Mouse (Mus musculus): ENCODE data around the gene Snrpc. TPM values are rescaled to one million over a fixed set of nuclear protein-coding genes. Genes with fewer than 3 reads are reported as not detected.

Snrpc gene
- polyA plus RNA-seq, 1 experiment: 49.4 TPM

DNA sequence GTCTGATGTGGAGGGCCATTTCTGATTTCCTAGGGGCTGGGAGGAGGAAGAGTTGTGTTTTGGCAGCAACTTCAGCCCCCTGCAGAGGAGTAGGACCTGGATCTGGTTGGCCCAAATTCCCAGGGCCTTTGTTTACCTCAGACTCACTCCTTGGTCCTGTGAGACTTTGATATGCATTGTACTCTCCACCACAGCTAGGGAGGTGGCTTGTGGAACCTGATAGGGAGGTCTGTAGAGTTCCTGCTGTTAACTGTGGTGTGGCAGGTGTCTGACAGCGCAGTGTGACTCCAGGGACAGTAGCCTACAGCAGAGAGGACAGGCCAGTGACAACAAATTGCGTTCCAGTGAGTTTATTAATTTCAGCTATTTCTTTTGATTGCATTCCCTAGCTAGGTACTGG, 21.2 kb downstream of the Snrpc start:
- no peak overlapping the region for H3K27ac ChIP-seq (ENCODE audit: control insufficient read depth, insufficient read depth, low read depth, low read length, poor library complexity)
- H3K4me1 ChIP-seq (ENCODE audit: control insufficient read depth, insufficient read depth, low read length): peaks cover 4% of the 10 kb centered on the region
- WGBS: 57% methylated on average over 2 of the region's 2 CpGs
- no peak overlapping the region for H3K4me3 ChIP-seq (replicated peaks; ENCODE audit: control insufficient read depth, low read depth, low read length)
- TF ChIP-seq POLR2A (IDR thresholded peaks at IDR 0.05; ENCODE audit: borderline replicate concordance, control insufficient read depth, low read depth, low read length) (no peak), CTCF (IDR thresholded peaks at IDR 0.05; ENCODE audit: control insufficient read depth, insufficient read depth, low read length) (no peak)

GRCm38 (mm10) chr17:27865461-27865860, 27.5 kb downstream of the Snrpc start:
- WGBS: 90% methylated on average over 2 of the region's 2 CpGs
- TF ChIP-seq CTCF (IDR thresholded peaks at IDR 0.05; ENCODE audit: control insufficient read depth, insufficient read depth, low read length) (no peak), POLR2A (IDR thresholded peaks at IDR 0.05; ENCODE audit: borderline replicate concordance, control insufficient read depth, low read depth, low read length) (no peak)
- no peak overlapping the region for H3K4me3 ChIP-seq (replicated peaks; ENCODE audit: control insufficient read depth, low read depth, low read length)
- no peak overlapping the region for H3K27ac ChIP-seq (ENCODE audit: control insufficient read depth, insufficient read depth, low read depth, low read length, poor library complexity)
- peaks cover 2% of the 10 kb centered on the region; the same call in 1 of the 2 replicates for H3K4me1 ChIP-seq (ENCODE audit: control insufficient read depth, insufficient read depth, low read length)

GRCm38 (mm10) chr17:27866737-27867136, 28.8 kb downstream of the Snrpc start:
- H3K27ac ChIP-seq (ENCODE audit: control insufficient read depth, insufficient read depth, low read depth, low read length, poor library complexity): no peak overlapping the region
- TF ChIP-seq CTCF (IDR thresholded peaks at IDR 0.05; ENCODE audit: control insufficient read depth, insufficient read depth, low read length) (no peak), POLR2A (IDR thresholded peaks at IDR 0.05; ENCODE audit: borderline replicate concordance, control insufficient read depth, low read depth, low read length) (no peak)
- H3K4me1 ChIP-seq (ENCODE audit: control insufficient read depth, insufficient read depth, low read length): peaks cover 2% of the 10 kb centered on the region; the same call in 1 of the 2 replicates
- no peak overlapping the region for H3K4me3 ChIP-seq (replicated peaks; ENCODE audit: control insufficient read depth, low read depth, low read length)
- WGBS: 79% methylated on average over 4 of the region's 4 CpGs

DNA sequence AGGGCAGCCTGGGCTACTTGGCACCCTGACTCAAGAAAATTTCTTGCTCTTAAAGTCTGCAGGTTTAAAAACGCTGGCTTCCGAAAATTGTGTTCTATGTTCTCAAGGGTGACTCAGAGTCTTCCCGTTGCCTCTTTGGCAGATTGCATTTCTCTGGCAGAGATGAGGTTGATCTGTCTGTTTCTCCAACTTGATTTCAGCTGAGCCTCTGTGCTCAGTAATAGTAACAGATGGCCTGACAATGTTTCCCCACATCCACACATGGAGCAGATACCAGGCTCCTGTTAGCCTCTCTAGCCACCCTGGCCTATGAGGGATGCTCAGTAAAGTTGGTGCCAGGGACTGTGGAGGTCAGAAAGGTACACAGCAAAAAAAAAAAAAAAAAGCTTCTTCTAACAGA, 33.9 kb downstream of the Snrpc start:
- H3K4me1 ChIP-seq (ENCODE audit: control insufficient read depth, insufficient read depth, low read length): peaks cover 2% of the 10 kb centered on the region
- WGBS: 81% methylated on average over 3 of the region's 3 CpGs
- H3K4me3 ChIP-seq (replicated peaks; ENCODE audit: control insufficient read depth, low read depth, low read length): no peak overlapping the region
- no peak for TF ChIP-seq CTCF (IDR thresholded peaks at IDR 0.05; ENCODE audit: control insufficient read depth, insufficient read depth, low read length)
- no peak for TF ChIP-seq POLR2A (IDR thresholded peaks at IDR 0.05; ENCODE audit: borderline replicate concordance, control insufficient read depth, low read depth, low read length)
- H3K27ac ChIP-seq (ENCODE audit: control insufficient read depth, insufficient read depth, low read depth, low read length, poor library complexity): no peak overlapping the region

GRCm38 (mm10) chr17:27873583-27873982, 35.6 kb downstream of the Snrpc start:
- WGBS: 79% methylated on average over 3 of the region's 3 CpGs

GRCm38 (mm10) chr17:27874510-27874909, 36.6 kb downstream of the Snrpc start:
- WGBS: 44% methylated on average over 5 of the region's 5 CpGs
- no peak overlapping the region for H3K27ac ChIP-seq (ENCODE audit: control insufficient read depth, insufficient read depth, low read depth, low read length, poor library complexity)
- H3K4me1 ChIP-seq (ENCODE audit: control insufficient read depth, insufficient read depth, low read length): peaks cover 2% of the 10 kb centered on the region
- TF ChIP-seq CTCF (IDR thresholded peaks at IDR 0.05; ENCODE audit: control insufficient read depth, insufficient read depth, low read length) (no peak), POLR2A (IDR thresholded peaks at IDR 0.05; ENCODE audit: borderline replicate concordance, control insufficient read depth, low read depth, low read length) (no peak)
- no peak overlapping the region for H3K4me3 ChIP-seq (replicated peaks; ENCODE audit: control insufficient read depth, low read depth, low read length)

More at GRCm38 (mm10) chr17:27873583-27873982, 35.6 kb downstream of the Snrpc start:
- peaks cover 2% of the 10 kb centered on the region for H3K4me1 ChIP-seq (ENCODE audit: control insufficient read depth, insufficient read depth, low read length)
- no peak overlapping the region for H3K27ac ChIP-seq (ENCODE audit: control insufficient read depth, insufficient read depth, low read depth, low read length, poor library complexity)
- TF ChIP-seq POLR2A (IDR thresholded peaks at IDR 0.05; ENCODE audit: borderline replicate concordance, control insufficient read depth, low read depth, low read length): no peak
- TF ChIP-seq CTCF (IDR thresholded peaks at IDR 0.05; ENCODE audit: control insufficient read depth, insufficient read depth, low read length): no peak
- H3K4me3 ChIP-seq (replicated peaks; ENCODE audit: control insufficient read depth, low read depth, low read length): no peak overlapping the region

DNA sequence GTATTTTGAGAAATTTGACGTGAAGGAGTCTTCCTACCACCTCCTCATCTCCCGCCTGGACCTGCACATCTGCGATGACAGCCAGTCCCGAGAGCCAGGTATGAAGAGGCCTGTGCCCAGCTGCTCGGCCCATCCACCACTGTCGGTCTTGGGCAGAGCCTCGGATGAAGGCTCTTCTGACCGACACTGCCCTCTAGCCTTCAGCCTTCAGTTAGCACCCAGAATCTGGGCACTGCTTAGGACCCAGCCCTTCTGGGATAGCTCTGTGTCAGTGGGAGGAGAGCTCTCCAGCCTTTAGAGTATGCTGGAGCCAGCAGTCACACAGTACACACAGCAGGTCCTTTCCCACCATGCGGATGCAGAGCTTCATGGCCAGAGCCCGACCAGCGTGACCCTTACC, 43.6 kb downstream of the Snrpc start:
- WGBS: 78% methylated on average over 11 of the region's 11 CpGs
- Histone ChIP-seq H3K27ac (ENCODE audit: control insufficient read depth, insufficient read depth, low read depth, low read length, poor library complexity) (no peak overlapping the region), H3K4me1 (ENCODE audit: control insufficient read depth, insufficient read depth, low read length) (no peaks in the 10 kb centered on the region; the same call in 1 of the 2 replicates), H3K4me3 (replicated peaks; ENCODE audit: control insufficient read depth, low read depth, low read length) (no peak overlapping the region)
- TF ChIP-seq POLR2A (IDR thresholded peaks at IDR 0.05; ENCODE audit: borderline replicate concordance, control insufficient read depth, low read depth, low read length) (no peak), CTCF (IDR thresholded peaks at IDR 0.05; ENCODE audit: control insufficient read depth, insufficient read depth, low read length) (0 out of 2 replicates have a peak, but pooled peaks have one; percentile 17)

GRCm38 (mm10) chr17:27883129-27883528, 45.2 kb downstream of the Snrpc start:
- TF ChIP-seq POLR2A (IDR thresholded peaks at IDR 0.05; ENCODE audit: borderline replicate concordance, control insufficient read depth, low read depth, low read length): no peak
- no peak for TF ChIP-seq CTCF (IDR thresholded peaks at IDR 0.05; ENCODE audit: control insufficient read depth, insufficient read depth, low read length)
- 70% methylated on average over 8 of the region's 8 CpGs for WGBS
- Histone ChIP-seq H3K4me3 (replicated peaks; ENCODE audit: control insufficient read depth, low read depth, low read length) (no peak overlapping the region), H3K27ac (ENCODE audit: control insufficient read depth, insufficient read depth, low read depth, low read length, poor library complexity) (no peak overlapping the region), H3K4me1 (ENCODE audit: control insufficient read depth, insufficient read depth, low read length) (no peaks in the 10 kb centered on the region; the same call in 1 of the 2 replicates)

DNA sequence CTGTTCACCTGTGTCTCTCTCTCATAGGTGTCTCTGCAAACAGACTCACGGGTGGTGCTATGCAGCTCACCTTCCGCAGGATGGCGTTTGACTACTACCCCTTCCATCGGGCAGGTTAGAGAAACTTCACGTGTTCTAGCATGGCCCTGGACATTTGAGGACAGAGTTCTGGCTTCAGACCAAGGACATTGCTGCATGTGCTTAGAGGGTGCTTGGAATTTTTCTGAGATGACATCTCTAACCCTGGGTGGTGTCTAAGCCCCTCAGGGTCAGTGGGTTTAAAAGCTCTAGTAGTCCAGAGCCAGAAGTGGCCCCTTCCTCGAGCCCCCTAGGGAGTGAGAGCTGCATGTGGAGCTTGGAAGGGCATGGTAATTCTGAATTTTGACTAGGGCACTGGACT, 46.0 kb downstream of the Snrpc start:
- no peak overlapping the region for H3K27ac ChIP-seq (ENCODE audit: control insufficient read depth, insufficient read depth, low read depth, low read length, poor library complexity)
- TF ChIP-seq POLR2A (IDR thresholded peaks at IDR 0.05; ENCODE audit: borderline replicate concordance, control insufficient read depth, low read depth, low read length) (no peak), CTCF (IDR thresholded peaks at IDR 0.05; ENCODE audit: control insufficient read depth, insufficient read depth, low read length) (no peak)
- H3K4me3 ChIP-seq (replicated peaks; ENCODE audit: control insufficient read depth, low read depth, low read length): no peak overlapping the region
- no peaks in the 10 kb centered on the region; the same call in 1 of the 2 replicates for H3K4me1 ChIP-seq (ENCODE audit: control insufficient read depth, insufficient read depth, low read length)
- WGBS: 90% methylated on average over 6 of the region's 6 CpGs
